Mouse (Mus musculus): Measurements from ENCODE around the gene Atxn1. TPM values are rescaled to one million over a fixed set of nuclear protein-coding genes. Genes with fewer than 3 reads are reported as not detected.

Atxn1 gene
- polyA plus RNA-seq, 1 experiment from 2014 or later: 10.4 TPM

DNA sequence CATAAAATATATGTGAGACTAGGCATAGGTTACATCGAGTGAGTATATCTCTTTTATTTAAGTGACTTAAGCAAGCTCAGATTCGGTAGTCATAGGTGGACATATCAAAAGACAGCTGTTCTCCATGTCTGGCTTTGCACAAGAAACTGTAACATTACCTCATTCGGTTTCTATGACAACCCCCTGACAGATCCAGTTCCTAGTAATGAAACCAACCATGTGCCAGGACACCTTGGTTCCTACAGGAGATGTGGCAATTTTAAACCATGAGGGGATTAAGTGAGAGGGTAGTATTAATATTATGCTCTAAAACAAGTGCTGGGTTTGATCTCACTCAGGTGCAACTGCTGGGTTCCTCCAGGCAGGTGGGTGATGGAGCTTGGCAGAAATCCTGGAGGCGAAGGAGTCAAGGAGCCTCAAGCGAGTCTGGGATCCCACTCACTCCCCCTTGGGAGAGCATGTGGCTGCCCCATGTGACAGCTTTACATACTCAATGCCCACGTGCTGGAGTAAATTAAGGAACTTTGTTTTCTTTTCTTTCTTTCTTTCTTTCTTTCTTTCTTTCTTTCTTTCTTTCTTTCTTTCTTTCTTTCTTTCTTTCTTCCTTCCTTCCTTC is 320.9 kb downstream of the Atxn1 start:
- no peak overlapping the region for H3K4me2 ChIP-seq (ENCODE audit: low read length)
- 0 out of 2 replicates have a peak, but pooled peaks have one; percentile 42 for ATAC-seq
- H3K4me1 ChIP-seq (ENCODE audit: control insufficient read depth, insufficient read depth, low read length): peaks cover 18% of the 10 kb centered on the region
- H3K36me3 ChIP-seq (ENCODE audit: control insufficient read depth, insufficient read depth, low read length): no peaks in the 10 kb centered on the region
- peak overlapping the region; percentile 2; the same call in 1 of the 2 replicates for H3K27ac ChIP-seq (ENCODE audit: low read length)
- H3K9ac ChIP-seq (ENCODE audit: low read depth, low read length): no peak overlapping the region
- H3K4me3 ChIP-seq (ENCODE audit: low read depth, low read length): no peak overlapping the region
- H3K27me3 ChIP-seq (ENCODE audit: control insufficient read depth, insufficient read depth, low read depth, low read length): no peaks in the 10 kb centered on the region
- 70% methylated on average over 6 of the region's 6 CpGs for WGBS
- no peaks in the 10 kb centered on the region for H3K9me3 ChIP-seq (replicated peaks; ENCODE audit: control insufficient read depth, low read length, poor library complexity, severe bottlenecking)

DNA sequence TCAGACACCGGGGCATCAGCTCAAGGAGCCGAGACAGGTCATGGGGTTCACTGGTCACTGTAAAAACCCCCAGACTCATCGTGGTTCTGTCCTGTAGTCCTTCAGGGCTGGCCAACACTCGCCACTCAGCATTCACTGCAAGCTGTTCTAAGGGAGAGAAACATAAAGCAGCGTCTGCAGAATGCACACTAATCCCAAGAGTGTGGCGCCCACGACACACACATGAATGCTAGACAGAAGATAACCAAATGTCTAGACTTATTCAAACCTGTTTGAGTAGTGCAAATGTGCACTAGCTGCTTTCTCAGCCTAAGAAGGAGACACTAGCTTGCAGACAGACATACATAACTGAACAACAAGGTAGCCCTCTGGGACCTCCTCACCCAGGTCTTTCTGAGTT is 321.9 kb downstream of the Atxn1 start:
- Histone ChIP-seq H3K9ac (ENCODE audit: low read depth, low read length) (no peak overlapping the region), H3K4me1 (ENCODE audit: control insufficient read depth, insufficient read depth, low read length) (peaks cover 18% of the 10 kb centered on the region), H3K36me3 (ENCODE audit: control insufficient read depth, insufficient read depth, low read length) (no peaks in the 10 kb centered on the region), H3K9me3 (replicated peaks; ENCODE audit: control insufficient read depth, low read length, poor library complexity, severe bottlenecking) (no peaks in the 10 kb centered on the region), H3K27ac (ENCODE audit: low read length) (no peak overlapping the region), H3K4me2 (ENCODE audit: low read length) (no peak overlapping the region), H3K27me3 (ENCODE audit: control insufficient read depth, insufficient read depth, low read depth, low read length) (no peaks in the 10 kb centered on the region), H3K4me3 (ENCODE audit: low read depth, low read length) (no peak overlapping the region)
- WGBS: 57% methylated on average over 7 of the region's 7 CpGs
- ATAC-seq: no peak

DNA sequence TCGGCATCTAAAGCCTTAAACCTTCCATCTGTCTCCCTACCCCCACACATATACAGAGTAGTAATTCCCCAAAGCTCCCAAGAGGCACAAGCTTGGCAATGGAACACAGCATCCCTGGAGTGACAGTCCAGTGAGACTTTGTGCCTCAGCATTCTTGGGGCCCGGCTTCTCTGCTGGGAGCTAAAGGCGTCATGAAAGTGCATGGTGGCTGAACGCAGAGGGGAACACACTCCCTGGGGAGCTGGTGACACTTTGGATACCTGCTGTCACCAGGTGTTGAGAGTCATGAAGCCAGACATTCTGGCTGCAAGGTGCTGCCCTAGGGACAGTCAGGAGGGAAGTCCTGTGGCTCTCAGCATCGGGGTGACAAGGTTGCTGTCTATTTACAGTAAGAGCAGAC is 324.4 kb downstream of the Atxn1 start:
- WGBS: 52% methylated on average over 5 of the region's 5 CpGs
- H3K4me1 ChIP-seq (ENCODE audit: control insufficient read depth, insufficient read depth, low read length): peaks cover 18% of the 10 kb centered on the region
- ATAC-seq: no peak
- no peak overlapping the region for H3K4me2 ChIP-seq (ENCODE audit: low read length)
- H3K36me3 ChIP-seq (ENCODE audit: control insufficient read depth, insufficient read depth, low read length): no peaks in the 10 kb centered on the region
- H3K4me3 ChIP-seq (ENCODE audit: low read depth, low read length): no peak overlapping the region
- no peaks in the 10 kb centered on the region for H3K27me3 ChIP-seq (ENCODE audit: control insufficient read depth, insufficient read depth, low read depth, low read length)
- H3K27ac ChIP-seq (ENCODE audit: low read length): no peak overlapping the region
- H3K9me3 ChIP-seq (replicated peaks; ENCODE audit: control insufficient read depth, low read length, poor library complexity, severe bottlenecking): no peaks in the 10 kb centered on the region
- no peak overlapping the region for H3K9ac ChIP-seq (ENCODE audit: low read depth, low read length)

DNA sequence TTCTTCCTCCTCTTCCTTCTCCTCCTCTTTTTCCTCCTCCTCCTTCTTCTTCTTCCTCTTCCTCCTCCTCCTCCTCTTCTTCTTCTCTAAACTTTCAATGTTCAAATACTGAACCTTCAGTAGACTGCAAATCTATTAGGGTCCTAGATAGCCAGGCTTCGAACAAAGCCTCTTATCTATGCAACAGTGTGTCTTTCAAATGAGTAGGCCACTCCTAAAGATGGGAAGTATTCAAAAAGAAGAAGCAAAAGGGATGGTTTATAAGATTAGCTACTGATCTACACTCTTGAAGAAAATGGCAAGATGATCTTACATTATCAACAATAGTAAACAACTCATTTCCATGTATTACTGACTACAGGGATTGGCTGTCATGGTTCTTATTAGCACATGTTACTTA is 326.5 kb downstream of the Atxn1 start:
- H3K4me1 ChIP-seq (ENCODE audit: control insufficient read depth, insufficient read depth, low read length): peaks cover 2% of the 10 kb centered on the region
- no peak overlapping the region for H3K4me2 ChIP-seq (ENCODE audit: low read length)
- no peak overlapping the region for H3K4me3 ChIP-seq (ENCODE audit: low read depth, low read length)
- H3K9me3 ChIP-seq (replicated peaks; ENCODE audit: control insufficient read depth, low read length, poor library complexity, severe bottlenecking): no peaks in the 10 kb centered on the region
- ATAC-seq: no peak
- no peak overlapping the region for H3K27ac ChIP-seq (ENCODE audit: low read length)
- no peaks in the 10 kb centered on the region for H3K27me3 ChIP-seq (ENCODE audit: control insufficient read depth, insufficient read depth, low read depth, low read length)
- no peaks in the 10 kb centered on the region for H3K36me3 ChIP-seq (ENCODE audit: control insufficient read depth, insufficient read depth, low read length)
- no peak overlapping the region for H3K9ac ChIP-seq (ENCODE audit: low read depth, low read length)
- 93% methylated on average over 1 of the region's 1 CpGs for WGBS

- H3K27ac ChIP-seq (ENCODE audit: low read length): no peak overlapping the region
- WGBS: 62% methylated on average over 8 of the region's 8 CpGs
- no peaks in the 10 kb centered on the region for H3K36me3 ChIP-seq (ENCODE audit: control insufficient read depth, insufficient read depth, low read length)
- H3K9ac ChIP-seq (ENCODE audit: low read depth, low read length): no peak overlapping the region
- no peaks in the 10 kb centered on the region for H3K4me1 ChIP-seq (ENCODE audit: control insufficient read depth, insufficient read depth, low read length)
- no peak for ATAC-seq
- H3K4me2 ChIP-seq (ENCODE audit: low read length): no peak overlapping the region
- H3K4me3 ChIP-seq (ENCODE audit: low read depth, low read length): no peak overlapping the region
- no peaks in the 10 kb centered on the region for H3K27me3 ChIP-seq (ENCODE audit: control insufficient read depth, insufficient read depth, low read depth, low read length)
- H3K9me3 ChIP-seq (replicated peaks; ENCODE audit: control insufficient read depth, low read length, poor library complexity, severe bottlenecking): no peaks in the 10 kb centered on the region
These were observed 327.5 kb downstream of the Atxn1 start for GRCm38 (mm10) chr13:45637324-45637723.

- H3K27ac ChIP-seq (ENCODE audit: low read length): no peak overlapping the region
- H3K4me2 ChIP-seq (ENCODE audit: low read length): no peak overlapping the region
- no peaks in the 10 kb centered on the region for H3K27me3 ChIP-seq (ENCODE audit: control insufficient read depth, insufficient read depth, low read depth, low read length)
- H3K4me3 ChIP-seq (ENCODE audit: low read depth, low read length): no peak overlapping the region
- no peaks in the 10 kb centered on the region for H3K9me3 ChIP-seq (replicated peaks; ENCODE audit: control insufficient read depth, low read length, poor library complexity, severe bottlenecking)
- H3K4me1 ChIP-seq (ENCODE audit: control insufficient read depth, insufficient read depth, low read length): no peaks in the 10 kb centered on the region
- H3K36me3 ChIP-seq (ENCODE audit: control insufficient read depth, insufficient read depth, low read length): no peaks in the 10 kb centered on the region
- no peak overlapping the region for H3K9ac ChIP-seq (ENCODE audit: low read depth, low read length)
- WGBS: 85% methylated on average over 3 of the region's 3 CpGs
- no peak for ATAC-seq
These were observed 328.4 kb downstream of the Atxn1 start for GRCm38 (mm10) chr13:45636435-45636834.

GRCm38 (mm10) chr13:45633918-45634317 is 330.9 kb downstream of the Atxn1 start:
- H3K9ac ChIP-seq (ENCODE audit: low read depth, low read length): no peak overlapping the region
- no peaks in the 10 kb centered on the region for H3K4me1 ChIP-seq (ENCODE audit: control insufficient read depth, insufficient read depth, low read length)
- no peak overlapping the region for H3K4me3 ChIP-seq (ENCODE audit: low read depth, low read length)
- H3K36me3 ChIP-seq (ENCODE audit: control insufficient read depth, insufficient read depth, low read length): no peaks in the 10 kb centered on the region
- H3K27me3 ChIP-seq (ENCODE audit: control insufficient read depth, insufficient read depth, low read depth, low read length): no peaks in the 10 kb centered on the region
- no peak overlapping the region for H3K4me2 ChIP-seq (ENCODE audit: low read length)
- H3K27ac ChIP-seq (ENCODE audit: low read length): no peak overlapping the region
- ATAC-seq: no peak
- H3K9me3 ChIP-seq (replicated peaks; ENCODE audit: control insufficient read depth, low read length, poor library complexity, severe bottlenecking): no peaks in the 10 kb centered on the region

DNA sequence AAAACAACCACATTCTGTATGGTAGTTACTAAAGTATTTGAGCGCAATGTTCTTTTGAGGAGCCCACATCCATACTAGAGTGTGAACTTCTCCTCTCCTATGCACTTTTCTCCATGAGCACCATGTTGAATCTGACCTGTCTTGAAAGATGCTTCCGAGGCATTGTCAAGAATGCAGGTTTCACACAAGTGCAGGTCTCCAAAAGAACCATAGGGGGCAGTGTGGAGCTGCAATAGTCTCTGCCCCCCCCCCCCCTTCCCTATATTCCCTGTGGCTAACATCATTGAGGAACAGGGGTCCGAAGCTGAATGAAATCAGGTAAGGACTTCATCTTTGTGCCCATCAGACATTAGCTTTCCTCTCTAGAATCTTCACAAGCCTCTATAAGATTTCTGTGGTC is 332.7 kb downstream of the Atxn1 start:
- Histone ChIP-seq H3K36me3 (ENCODE audit: control insufficient read depth, insufficient read depth, low read length) (no peaks in the 10 kb centered on the region), H3K27me3 (ENCODE audit: control insufficient read depth, insufficient read depth, low read depth, low read length) (no peaks in the 10 kb centered on the region), H3K9ac (ENCODE audit: low read depth, low read length) (no peak overlapping the region), H3K4me3 (ENCODE audit: low read depth, low read length) (no peak overlapping the region), H3K27ac (ENCODE audit: low read length) (no peak overlapping the region), H3K4me1 (ENCODE audit: control insufficient read depth, insufficient read depth, low read length) (no peaks in the 10 kb centered on the region), H3K4me2 (ENCODE audit: low read length) (no peak overlapping the region), H3K9me3 (replicated peaks; ENCODE audit: control insufficient read depth, low read length, poor library complexity, severe bottlenecking) (no peaks in the 10 kb centered on the region)
- ATAC-seq: no peak
- WGBS: 85% methylated on average over 3 of the region's 3 CpGs

DNA sequence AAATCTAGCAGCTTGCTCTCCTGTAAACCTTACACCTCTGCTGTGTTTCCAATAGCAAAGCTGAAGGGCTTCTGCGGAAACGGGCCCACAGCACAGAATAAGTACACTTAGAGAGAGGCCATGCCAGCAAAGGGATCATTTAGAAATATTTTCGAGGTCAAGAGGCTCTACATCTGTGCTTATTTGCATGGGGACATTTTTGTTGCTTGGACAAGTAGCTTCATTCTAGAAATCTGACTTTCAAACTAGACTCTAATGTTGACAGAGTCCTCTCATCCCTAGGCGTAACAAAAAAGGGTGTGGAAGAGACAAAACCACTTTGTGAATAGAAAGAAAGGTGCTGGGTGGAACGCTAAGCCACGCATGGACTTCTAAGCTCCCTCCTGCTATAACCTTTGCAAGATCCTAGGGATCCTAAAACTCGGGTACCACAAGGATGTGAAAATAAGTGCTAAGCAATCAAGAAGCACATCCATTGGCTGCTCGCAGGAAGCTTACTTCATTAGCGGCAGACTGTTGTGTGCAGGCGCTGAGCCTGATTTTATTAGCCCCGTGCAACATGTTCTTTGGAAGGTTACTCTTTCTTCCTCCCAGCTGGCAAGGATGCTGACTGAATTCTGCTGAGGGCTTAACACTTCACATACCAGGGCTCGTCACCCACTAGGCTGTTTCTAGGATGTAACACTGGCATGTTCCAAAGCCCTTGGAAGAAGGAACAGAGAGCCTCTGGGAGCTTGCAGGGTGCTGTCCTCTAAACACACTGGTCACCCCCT is 334.1 kb downstream of the Atxn1 start:
- H3K4me1 ChIP-seq (ENCODE audit: control insufficient read depth, insufficient read depth, low read length): no peaks in the 10 kb centered on the region
- no peaks in the 10 kb centered on the region for H3K9me3 ChIP-seq (replicated peaks; ENCODE audit: control insufficient read depth, low read length, poor library complexity, severe bottlenecking)

More for the DNA sequence above, 334.1 kb downstream of the Atxn1 start:
- WGBS: 68% methylated on average over 12 of the region's 12 CpGs
- ATAC-seq: no peak
- Histone ChIP-seq H3K36me3 (ENCODE audit: control insufficient read depth, insufficient read depth, low read length) (no peaks in the 10 kb centered on the region), H3K4me3 (ENCODE audit: low read depth, low read length) (no peak overlapping the region), H3K27ac (ENCODE audit: low read length) (no peak overlapping the region), H3K27me3 (ENCODE audit: control insufficient read depth, insufficient read depth, low read depth, low read length) (no peaks in the 10 kb centered on the region), H3K9ac (ENCODE audit: low read depth, low read length) (no peak overlapping the region), H3K4me2 (ENCODE audit: low read length) (no peak overlapping the region)
